Mouse (Mus musculus): ENCODE measurements at regions not wholly inside any gene's neighbourhood (a gene's known extent, or its start where the extent isn't known, plus 50 kb on each side); places are given as distances from the start of the nearest gene placed in this dataset.

DNA sequence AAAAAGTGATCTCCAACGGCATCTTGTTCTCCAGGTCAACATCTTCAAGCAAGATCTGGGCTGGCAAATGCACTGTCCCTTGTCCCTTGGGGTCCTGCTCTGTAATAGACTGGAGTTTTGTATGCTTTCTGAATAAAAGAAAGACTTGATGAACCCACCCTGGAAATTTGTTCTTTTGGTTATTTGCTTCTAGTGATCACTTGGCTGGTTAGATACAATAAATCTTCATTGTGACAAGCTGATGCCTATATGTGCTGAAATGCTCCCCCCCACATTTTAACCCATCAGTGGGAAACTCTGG is 65.0 kb downstream of the Dmac1 start:
- no peak for DNase-seq

DNA sequence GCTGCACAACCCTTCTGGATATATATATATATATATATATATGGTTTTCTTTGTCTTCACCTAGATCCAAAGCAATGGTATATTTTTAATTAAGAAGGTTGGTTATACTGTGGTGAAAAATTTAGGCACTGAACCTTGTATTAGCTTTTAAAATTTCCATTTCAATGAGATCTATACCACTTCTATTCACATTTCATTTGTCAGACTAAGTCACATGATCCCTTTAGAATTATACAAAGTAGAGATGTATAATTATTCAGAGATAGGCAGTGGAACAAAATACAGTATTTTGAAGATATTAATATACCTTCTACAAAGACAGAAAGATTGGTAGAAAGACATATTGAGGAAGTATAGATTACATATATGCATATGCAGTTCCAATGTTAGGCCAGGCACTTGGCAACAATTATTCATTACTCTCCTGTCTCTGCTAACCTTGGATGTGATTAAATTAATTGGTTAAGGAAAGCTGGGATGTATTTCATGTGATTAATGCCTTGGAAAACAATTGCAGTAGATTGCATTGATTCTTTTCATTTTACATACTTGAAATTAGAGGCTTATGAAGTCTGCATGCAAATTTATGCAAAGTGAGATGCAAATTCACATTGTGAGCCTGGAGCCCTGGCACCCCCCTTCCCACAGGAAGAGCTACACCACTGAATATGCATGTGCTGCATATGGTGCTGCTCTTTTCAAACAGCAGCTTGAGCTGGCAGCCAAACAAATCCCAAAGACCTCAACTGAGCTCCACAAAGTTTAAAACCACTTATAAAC is 65.5 kb downstream of the Dmac1 start:
- peak; percentile 52 for DNase-seq

Data from right cerebral cortex, postnatal 14 days (tissue).